Mouse (Mus musculus): ENCODE measurements at regions not wholly inside any gene's neighbourhood (a gene's known extent, or its start where the extent isn't known, plus 50 kb on each side); places are given as distances from the start of the nearest gene placed in this dataset.

- peak; percentile 57 for DNase-seq (ENCODE audit: low read depth, low spot score)
Measured at GRCm38 (mm10) chr12:21899109-21899508, 481.7 kb upstream of the Ywhaq start.

All from WW6 (cell line).